Comparison of ENCODE assay signal across 19 mouse cellular contexts in genomic region chr12:56081406-56081805, GRCm38 (mm10).
"Had no signal": no experiment of that assay in that cellular context is flagged by ENCODE, and none has a peak within 500 bp of the region (broad histone marks: within the 10 kb centered on the region; RNA-seq: fewer than 3 reads in every experiment).

No protein-coding gene starts in this region.

- H3K27me3 ChIP-seq: midbrain, embryonic 12.5 days; neural tube, embryonic 13.5 days; neural tube, embryonic 15.5 days; stomach, embryonic 15.5 days had no signal

- H3K4me2 ChIP-seq: lung, embryonic 14.5 days; midbrain, embryonic 12.5 days; neural tube, embryonic 13.5 days; neural tube, embryonic 15.5 days; stomach, embryonic 15.5 days had no signal

- H3K4me1 ChIP-seq: midbrain, embryonic 10.5 days; midbrain, embryonic 12.5 days; neural tube, embryonic 13.5 days; neural tube, embryonic 15.5 days; stomach, embryonic 15.5 days had no signal

- H3K9me3 ChIP-seq: midbrain, embryonic 10.5 days; midbrain, embryonic 12.5 days; neural tube, embryonic 13.5 days; neural tube, embryonic 15.5 days; stomach, embryonic 15.5 days had no signal

- H3K9ac ChIP-seq: lung, embryonic 14.5 days; midbrain, embryonic 12.5 days; neural tube, embryonic 13.5 days; neural tube, embryonic 15.5 days; stomach, embryonic 15.5 days had no signal

- ATAC-seq: midbrain, embryonic 16.5 days had no signal

- H3K36me3 ChIP-seq: midbrain, embryonic 10.5 days; midbrain, embryonic 12.5 days; neural tube, embryonic 13.5 days; neural tube, embryonic 15.5 days; stomach, embryonic 15.5 days had no signal

- H3K4me3 ChIP-seq: midbrain, embryonic 10.5 days; midbrain, embryonic 12.5 days; myocyte; neural tube, embryonic 13.5 days; neural tube, embryonic 15.5 days; stomach, embryonic 15.5 days had no signal

- H3K27ac ChIP-seq: midbrain, embryonic 10.5 days; midbrain, embryonic 12.5 days; neural tube, embryonic 13.5 days; neural tube, embryonic 15.5 days; stomach, embryonic 15.5 days; stomach, postnatal 0 days had no signal

- DNase-seq: lung, adult 18-20 months; lung, embryonic 14.5 days; lung, postnatal 10 days; lung, postnatal 4 days; midbrain, embryonic 14.5 days; retina, postnatal 1 day; right cerebral cortex, adult 18-20 months; right cerebral cortex, postnatal 25 days; thymus, adult 2 months; thymus, postnatal 25 days; thymus, postnatal 4 days had no signal
